Mouse (Mus musculus) spleen, adult 2 months (tissue): ENCODE data around the gene Plk1.
A peak's percentile ranks its signal among the peaks of the same experiment; 100 is the strongest.

Experiments
- CTCF ChIP-seq: fragments of 200-500 bp; IDR thresholded peaks from 2 replicates; pipeline ENCODE4 v1.5.1; 2011; ENCODE audit warnings: mild to moderate bottlenecking, inconsistent platforms; ENCODE audit not compliant: insufficient read depth, insufficient read length, insufficient replicate concordance; ENCODE audit errors: extremely low read depth
- POLR2A ChIP-seq: fragments of 200-500 bp; IDR thresholded peaks from 2 replicates; pipeline ENCODE4 v1.6.1; 2011; ENCODE audit warnings: low read depth, low read length, inconsistent platforms

DNA sequence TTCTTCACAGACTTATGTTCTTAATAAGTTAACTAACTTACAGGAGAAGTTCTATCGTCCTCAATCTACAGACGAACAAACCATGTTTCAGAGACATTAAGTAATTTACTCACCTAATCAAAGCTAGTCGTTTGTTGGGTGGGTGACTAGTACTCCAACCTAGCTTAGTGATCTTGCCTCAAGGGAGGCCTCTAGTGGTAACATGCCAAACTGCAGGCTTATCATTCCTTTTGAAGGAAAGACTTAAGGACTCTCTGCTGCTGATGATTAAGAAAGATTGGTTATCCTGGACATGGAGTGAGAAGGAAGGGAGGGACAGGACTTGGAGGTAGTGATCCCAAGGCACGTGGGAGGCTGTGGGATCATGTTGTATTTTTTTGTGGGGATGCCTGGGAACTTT, 38.1 kb downstream of the Plk1 start:
- TF ChIP-seq POLR2A, result no peak
- peak; percentile 21; the same call in 1 of the 2 replicates for TF ChIP-seq CTCF
